Mouse (Mus musculus) bone marrow, adult 2 months (tissue): Measurements from ENCODE around the gene Rtn2.

Experiments used
- CTCF ChIP-seq: fragments of 200-500 bp; IDR thresholded peaks from 2 replicates; pipeline ENCODE4 v1.5.1; 2011; ENCODE audit warnings: low read length, control low read depth; ENCODE audit not compliant: control insufficient read depth, insufficient read depth
- POLR2A ChIP-seq: fragments of 200-500 bp; IDR thresholded peaks from 2 replicates; pipeline ENCODE4 v1.6.1; 2011; ENCODE audit warnings: low read depth, mild to moderate bottlenecking, control low read depth, low read length, borderline replicate concordance; ENCODE audit not compliant: control insufficient read depth

GRCm38 (mm10) chr7:19271238-19272172, 10.9 kb upstream of the Rtn2 start, which contains the start of gene Vasp:
- TF ChIP-seq POLR2A (peak; percentile 91), CTCF (no peak)
